In the genomic region with DNA sequence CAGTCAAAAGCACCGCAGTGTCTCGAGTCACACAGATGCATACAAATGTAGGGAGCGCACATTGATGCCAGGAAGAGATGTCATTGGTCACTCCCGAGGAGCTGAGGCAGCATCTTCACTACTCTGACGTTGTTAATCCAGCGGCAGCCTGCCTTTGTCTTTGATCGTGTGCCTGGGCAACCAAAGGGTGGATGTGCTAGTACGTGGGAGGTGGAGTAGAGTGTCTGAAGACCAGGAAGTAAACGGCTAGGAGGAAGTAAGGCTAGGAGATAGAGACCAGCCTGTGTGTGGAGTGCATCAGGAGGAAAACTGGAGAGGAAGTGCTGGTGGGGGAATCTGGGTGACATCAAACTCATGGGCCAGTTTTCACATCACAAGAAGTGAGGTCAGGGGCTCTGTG, we compare ENCODE assay signal across 26 mouse cellular contexts. TPM values are rescaled to one million over a fixed set of nuclear protein-coding genes. Genes with fewer than 3 reads are reported as not detected.
A peak's percentile ranks its signal among the peaks of the same experiment; 100 is the strongest.
DNase-seq lines count a peak whose midpoint lies in the region; ATAC-seq and TF ChIP-seq lines count a peak whose summit lies in the region.
"Had no signal": no experiment of that assay in that cellular context is flagged by ENCODE, and none has a peak within 500 bp of the region (broad histone marks: within the 10 kb centered on the region; RNA-seq: fewer than 3 reads in every experiment).

No protein-coding gene starts in this region.

- no peak overlapping the region for H3K4me3 ChIP-seq in midbrain, embryonic 14.5 days (replicated peaks; ENCODE audit: low read depth, low read length)
- H3K4me3 ChIP-seq in midbrain, embryonic 10.5 days: no peak overlapping the region
- H3K4me3 ChIP-seq in G1E (ENCODE audit: low read depth, low read length): no peak overlapping the region
- H3K4me3 ChIP-seq: forebrain, embryonic 15.5 days; heart, adult 2 months; heart, embryonic 13.5 days; hindbrain, embryonic 12.5 days; left cerebral cortex, adult 2 months; midbrain, embryonic 12.5 days; myocyte had no signal

- no peak overlapping the region for H3K9ac ChIP-seq in midbrain, embryonic 14.5 days (replicated peaks; ENCODE audit: low read length)
- H3K9ac ChIP-seq: forebrain, embryonic 15.5 days; heart, embryonic 13.5 days; hindbrain, embryonic 12.5 days; midbrain, embryonic 12.5 days had no signal

- no peaks in the 10 kb centered on the region for H3K27me3 ChIP-seq in midbrain, embryonic 14.5 days (ENCODE audit: control insufficient read depth, insufficient read depth, low read length)
- H3K27me3 ChIP-seq in midbrain, embryonic 10.5 days (ENCODE audit: low read depth, poor library complexity, severe bottlenecking): no peaks in the 10 kb centered on the region
- H3K27me3 ChIP-seq in G1E (ENCODE audit: insufficient read depth, low read length): no peaks in the 10 kb centered on the region
- H3K27me3 ChIP-seq: forebrain, embryonic 15.5 days; heart, embryonic 13.5 days; hindbrain, embryonic 12.5 days; midbrain, embryonic 12.5 days; Patski had no signal

- DNase-seq in midbrain, embryonic 14.5 days: peak; percentile 8
- DNase-seq in midbrain, embryonic 10.5 days (ENCODE audit: low spot score): no peak
- DNase-seq in G1E (ENCODE audit: low spot score): peak; percentile 37
- no peak for DNase-seq in cerebellum, postnatal 36 days
- DNase-seq in frontal cortex, adult 2 months (ENCODE audit: extremely low spot score in 1 of 2, low spot score in 1 of 2): no peak
- DNase-seq in embryo, embryonic 9.5 days (ENCODE audit: extremely low spot score): no peak
- DNase-seq: adrenal gland, adult 8-10 months; cerebellum, adult 18-20 months; cerebellum, postnatal 14 days; gastrocnemius, postnatal 25 days; heart, adult 2 months; heart, postnatal 14 days; kidney, adult 2 months; layer of hippocampus, adult 9-11 months; lung, adult 18-20 months; lung, postnatal 10 days had no signal

- no peak for TF ChIP-seq CTCF in G1E (IDR thresholded peaks at IDR 0.05; ENCODE audit: low read depth, low read length)

- no peak for ATAC-seq in midbrain, embryonic 14.5 days (ENCODE audit: low FRiP score, low TSS enrichment)
- ATAC-seq in G1E (ENCODE audit: extremely low read depth, insufficient number of reproducible peaks, low FRiP score, poor library complexity, severe bottlenecking): peak; percentile 40; the same call in 1 of the 2 replicates
- ATAC-seq in granulocyte monocyte progenitor cell, adult 5-6 weeks (replicated peaks; ENCODE audit: poor library complexity, severe bottlenecking): peak; percentile 40; the same call in 1 of the 2 replicates
- ATAC-seq: forebrain, embryonic 15.5 days; Patski had no signal

- H3K9me3 ChIP-seq in midbrain, embryonic 14.5 days (ENCODE audit: control insufficient read depth, low read length): no peaks in the 10 kb centered on the region
- no peaks in the 10 kb centered on the region for H3K9me3 ChIP-seq in midbrain, embryonic 10.5 days (replicated peaks)
- no peaks in the 10 kb centered on the region for H3K9me3 ChIP-seq in G1E (replicated peaks)
- H3K9me3 ChIP-seq: forebrain, embryonic 15.5 days; heart, embryonic 13.5 days; hindbrain, embryonic 12.5 days; midbrain, embryonic 12.5 days had no signal

- H3K36me3 ChIP-seq in midbrain, embryonic 14.5 days (ENCODE audit: control insufficient read depth, insufficient read depth, low read length): no peaks in the 10 kb centered on the region
- peaks cover 87% of the 10 kb centered on the region for H3K36me3 ChIP-seq in midbrain, embryonic 10.5 days
- peaks cover 96% of the 10 kb centered on the region for H3K36me3 ChIP-seq in G1E (replicated peaks)
- H3K36me3 ChIP-seq: forebrain, embryonic 15.5 days had no signal

- H3K4me1 ChIP-seq in midbrain, embryonic 14.5 days (ENCODE audit: control insufficient read depth, insufficient read depth, low read length): no peaks in the 10 kb centered on the region
- no peaks in the 10 kb centered on the region for H3K4me1 ChIP-seq in midbrain, embryonic 10.5 days
- H3K4me1 ChIP-seq in G1E (ENCODE audit: insufficient read depth, low read depth, low read length): peaks cover 15% of the 10 kb centered on the region
- H3K4me1 ChIP-seq: forebrain, embryonic 15.5 days; heart, embryonic 13.5 days; hindbrain, embryonic 12.5 days; midbrain, embryonic 12.5 days had no signal

- H3K27ac ChIP-seq in midbrain, embryonic 14.5 days (replicated peaks; ENCODE audit: low read depth, low read length): no peak overlapping the region
- H3K27ac ChIP-seq in midbrain, embryonic 10.5 days (replicated peaks): no peak overlapping the region
- H3K27ac ChIP-seq: forebrain, embryonic 15.5 days; heart, adult 2 months; heart, embryonic 13.5 days; hindbrain, embryonic 12.5 days; kidney, postnatal 0 days; left cerebral cortex, adult 2 months; midbrain, embryonic 12.5 days; stomach, postnatal 0 days had no signal

- no peak overlapping the region for H3K4me2 ChIP-seq in midbrain, embryonic 14.5 days (ENCODE audit: low read length)
- H3K4me2 ChIP-seq: forebrain, embryonic 15.5 days; heart, embryonic 13.5 days; hindbrain, embryonic 12.5 days; midbrain, embryonic 12.5 days had no signal

- 67% methylated on average over 9 of the region's 9 CpGs for WGBS in midbrain, embryonic 14.5 days
- WGBS in midbrain, embryonic 10.5 days: 78% methylated on average over 9 of the region's 9 CpGs

RNA-seq across cellular contexts. Expression of a gene that starts 52.0 kb away (rescaled TPM):
- 17.0 and 19.1 TPM in 2 replicates for polyA plus RNA-seq in midbrain, embryonic 14.5 days (2014; fragmentation: Nextera tagmentation; extraction: Ambion mirVana)
- polyA plus RNA-seq in midbrain, embryonic 10.5 days (2016; fragmentation: Nextera tagmentation; extraction: Ambion mirVana): 45.5 and 47.2 TPM in 2 replicates
- 99.7 and 126 TPM in 2 replicates for total RNA-seq in G1E (2014; fragmentation: Nextera tagmentation)
- total RNA-seq in G1E (2017): 38.9 and 44.1 TPM in 2 replicates
- 56.4 and 69.8 TPM in 2 replicates for polyA plus RNA-seq in G1E (2012)
- 31.8 and 36.3 TPM in 2 replicates for total RNA-seq in granulocyte monocyte progenitor cell, adult 5-6 weeks (2014; fragmentation: Nextera tagmentation)
- total RNA-seq in granulocyte monocyte progenitor cell, adult 5-6 weeks (2017): 26.5 and 32.9 TPM in 2 replicates
- 59.5 and 60.6 TPM in 2 replicates for polyA plus RNA-seq in frontal cortex, adult 2 months (2012; rRNA removed)

Comparison
In these comparisons a context has a peak if more than half of its experiments do, and no peak if none do; other contexts are left out.
1. DNase-seq: peak in midbrain, embryonic 14.5 days (single experiment) and G1E (single experiment); none in midbrain, embryonic 10.5 days (single experiment), cerebellum, postnatal 36 days (0 of 2), frontal cortex, adult 2 months (0 of 2) and embryo, embryonic 9.5 days (single experiment).